Comparison of ENCODE assay signal across 7 mouse cellular contexts in the genomic region with DNA sequence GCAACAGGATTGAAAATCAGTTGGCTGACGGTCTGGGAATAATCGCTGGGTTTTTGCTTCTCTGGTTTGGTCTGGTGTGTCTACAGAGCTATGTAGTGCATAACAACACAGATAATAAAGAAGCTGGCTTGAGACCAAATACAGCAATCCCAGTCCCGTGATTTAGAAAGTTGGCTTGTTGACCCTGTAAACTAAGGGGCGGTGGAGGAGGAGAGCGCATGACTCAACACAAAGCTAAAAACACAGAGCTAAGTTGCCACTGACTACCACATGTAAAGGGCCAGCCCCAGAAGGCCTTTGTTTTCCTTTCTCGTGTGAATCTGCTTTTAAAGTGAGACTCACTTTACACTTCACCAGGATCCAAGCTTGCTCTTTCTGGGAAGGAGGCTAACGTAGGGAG. TPM values are rescaled to one million over a fixed set of nuclear protein-coding genes. Genes with fewer than 3 reads are reported as not detected.
DNase-seq lines count a peak whose midpoint lies in the region; ATAC-seq lines count a peak whose summit lies in the region.

No protein-coding gene starts in this region.

- 0 out of 2 replicates have a peak, but pooled peaks cover 2% of the 10 kb centered on the region for H3K9me3 ChIP-seq in kidney, embryonic 14.5 days (ENCODE audit: control insufficient read depth, low read length)

- no peaks in the 10 kb centered on the region for H3K27me3 ChIP-seq in kidney, embryonic 14.5 days (ENCODE audit: control insufficient read depth, insufficient read depth, low read length)

- H3K4me1 ChIP-seq in kidney, embryonic 14.5 days (ENCODE audit: control insufficient read depth, insufficient read depth, low read length), result peaks cover 12% of the 10 kb centered on the region; the same call in 1 of the 2 replicates

- DNase-seq in 3134 (ENCODE audit: extremely low read depth, insufficient read length, low spot score) (peak; percentile 36), ES-CJ7 (ENCODE audit: low read depth, low spot score) (peak; percentile 20)
- peak; percentile 98 for DNase-seq in heart, adult 11 months
- no peak for DNase-seq in right cerebral cortex, postnatal 10 days (ENCODE audit: low spot score in 2 of 2)
- DNase-seq in left cerebral cortex, postnatal 25 days (ENCODE audit: low spot score in 2 of 2), result no peak

- no peaks in the 10 kb centered on the region for H3K36me3 ChIP-seq in kidney, embryonic 14.5 days (ENCODE audit: control insufficient read depth, insufficient read depth, low read length)

- WGBS in kidney, embryonic 14.5 days, result 33% methylated on average over 7 of the region's 7 CpGs

- peak overlapping the region; percentile 80 for H3K27ac ChIP-seq in kidney, embryonic 14.5 days (ENCODE audit: low read depth, low read length)

- no peak overlapping the region for H3K4me3 ChIP-seq in kidney, embryonic 14.5 days (ENCODE audit: low read length)

- H3K4me2 ChIP-seq in kidney, embryonic 14.5 days (replicated peaks; ENCODE audit: low read depth, low read length), result no peak overlapping the region

- no peak overlapping the region for H3K9ac ChIP-seq in kidney, embryonic 14.5 days (ENCODE audit: low read depth, low read length)

- peak; percentile 22 for ATAC-seq in kidney, embryonic 14.5 days (ENCODE audit: low FRiP score, low TSS enrichment)
- ATAC-seq in megakaryocyte-erythroid progenitor cell, adult 5-6 weeks (replicated peaks; ENCODE audit: low FRiP score, low TSS enrichment, poor library complexity, severe bottlenecking), result 0 out of 2 replicates have a peak, but pooled peaks have one; percentile 7

- intact Hi-C loops in left cerebral cortex, postnatal 25 days (cut with DNase I), result loop anchor here (5.0 kb wide), 1 partner anchor 61 kb away; a partner anchor contains a TSS

RNA-seq across cellular contexts. Expression of a gene that starts 3.5 kb away (rescaled TPM):
- 796 and 844 TPM in 2 replicates for polyA plus RNA-seq in kidney, embryonic 14.5 days (2014; fragmentation: Nextera tagmentation; extraction: Ambion mirVana)
- 241 and 252 TPM in 2 replicates for total RNA-seq in megakaryocyte-erythroid progenitor cell, adult 5-6 weeks (2014; fragmentation: Nextera tagmentation)
- 431 and 507 TPM in 2 replicates for total RNA-seq in megakaryocyte-erythroid progenitor cell, adult 5-6 weeks (2017)
- total RNA-seq in left cerebral cortex, postnatal 25 days (2021), result 100 to 1,000 TPM; 746 to 815 TPM

Comparison
In these comparisons a context has a peak if more than half of its experiments do, and no peak if none do; other contexts are left out.
1. DNase-seq: peak in 3134 (single experiment), ES-CJ7 (single experiment) and heart, adult 11 months (single experiment); none in right cerebral cortex, postnatal 10 days (0 of 2) and left cerebral cortex, postnatal 25 days (0 of 2).